Mouse (Mus musculus): ENCODE results near the gene Wipf1. TPM values are rescaled to one million over a fixed set of nuclear protein-coding genes. Genes with fewer than 3 reads are reported as not detected.
A peak's percentile ranks its signal among the peaks of the same experiment; 100 is the strongest.

The Wipf1 gene
- total RNA-seq, 2 experiments from 2014 or later = 7.0 to 11.7 TPM

GRCm38 (mm10) chr2:73472130-73472529, 57.4 kb downstream of the Wipf1 start:
- peak; percentile 53 for TF ChIP-seq CTCF (IDR thresholded peaks at IDR 0.05)
- Histone ChIP-seq H3K4me3 (no peak overlapping the region), H3K27ac (no peak overlapping the region)
- DNase-seq = peak; percentile 19
- intact Hi-C loops (cut with DNase I) = no loop called here

- no peak for DNase-seq
- H3K27ac ChIP-seq = peak overlapping the region; percentile 87
- H3K4me3 ChIP-seq = peak overlapping the region; percentile 40
- no peak for TF ChIP-seq CTCF (IDR thresholded peaks at IDR 0.05)
- intact Hi-C loops (cut with DNase I) = no loop called here
These were observed 59.3 kb downstream of the Wipf1 start for GRCm38 (mm10) chr2:73470146-73470630.

DNA sequence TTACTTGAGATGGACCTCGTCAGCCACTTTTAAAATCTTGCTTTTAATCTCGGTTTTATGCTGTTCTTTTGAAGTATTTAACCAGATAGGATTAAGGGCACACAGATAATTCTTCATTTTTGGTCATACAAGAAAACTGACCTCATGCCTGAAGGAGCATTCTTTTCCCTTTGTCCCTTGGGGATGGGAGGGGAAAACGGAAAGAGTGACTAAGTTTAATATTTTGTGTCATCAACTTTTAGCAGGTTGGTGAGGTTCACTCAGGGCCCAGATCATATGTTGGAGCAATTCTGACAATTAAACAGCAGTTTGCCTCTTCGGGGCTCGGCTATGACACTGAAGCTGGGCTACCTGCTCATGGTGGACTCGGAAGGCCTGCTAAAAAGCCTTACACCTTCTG, 60.0 kb downstream of the Wipf1 start:
- TF ChIP-seq CTCF (IDR thresholded peaks at IDR 0.05) = no peak
- intact Hi-C loops (cut with DNase I) = no loop called here
- DNase-seq = no peak
- Histone ChIP-seq H3K4me3 (peak overlapping the region; percentile 40), H3K27ac (peak overlapping the region; percentile 87)

DNA sequence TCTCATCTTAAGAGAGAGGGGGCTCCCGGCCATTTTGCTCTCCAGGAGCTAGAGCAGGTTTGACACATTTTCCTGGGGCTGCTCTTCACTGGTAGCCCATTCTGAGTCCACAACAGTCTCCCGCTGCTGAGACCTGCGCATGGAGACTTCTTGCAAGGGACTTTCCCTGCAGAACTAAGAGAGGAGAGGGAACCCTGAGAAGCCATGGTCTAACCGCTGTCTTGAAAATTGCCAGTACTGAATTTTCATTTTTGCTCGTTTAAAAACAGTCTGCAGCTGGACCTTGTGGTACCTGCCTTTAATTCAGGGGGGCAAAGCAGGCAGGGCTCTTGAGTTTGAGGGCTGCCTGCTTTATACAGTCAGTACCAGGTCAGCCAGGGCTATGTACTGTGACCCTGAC, 60.5 kb downstream of the Wipf1 start:
- TF ChIP-seq CTCF (IDR thresholded peaks at IDR 0.05) = no peak
- Histone ChIP-seq H3K4me3 (no peak overlapping the region), H3K27ac (peak overlapping the region; percentile 87)
- intact Hi-C loops (cut with DNase I) = no loop called here
- DNase-seq = no peak

GRCm38 (mm10) chr2:73467071-73467851, 62.3 kb downstream of the Wipf1 start:
- Histone ChIP-seq H3K27ac (peak overlapping the region; percentile 35; the same call in 1 of the 2 replicates), H3K4me3 (no peak overlapping the region)
- no peak for DNase-seq
- intact Hi-C loops (cut with DNase I) = no loop called here
- no peak for TF ChIP-seq CTCF (IDR thresholded peaks at IDR 0.05)

DNA sequence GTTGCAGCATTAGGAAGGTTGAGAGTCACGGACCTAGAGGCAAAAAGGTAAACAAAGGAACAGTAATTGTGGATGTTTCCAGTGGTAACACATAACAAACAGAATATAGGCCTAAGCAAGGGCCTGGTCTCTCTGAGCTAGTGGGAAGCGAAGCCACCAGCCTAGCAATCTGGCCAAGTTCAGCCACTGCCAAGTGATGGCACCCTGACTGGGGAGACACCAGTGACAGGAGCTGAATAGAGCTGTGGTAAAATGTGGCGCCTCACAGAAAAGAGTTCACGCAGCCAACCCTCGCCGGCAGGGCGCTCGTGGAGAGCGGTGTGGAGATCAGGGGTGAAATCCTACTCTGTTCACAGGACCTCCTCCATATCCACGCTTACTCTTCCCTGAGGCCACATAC, 63.1 kb downstream of the Wipf1 start:
- intact Hi-C loops (cut with DNase I) = no loop called here
- H3K4me3 ChIP-seq = no peak overlapping the region

DNA sequence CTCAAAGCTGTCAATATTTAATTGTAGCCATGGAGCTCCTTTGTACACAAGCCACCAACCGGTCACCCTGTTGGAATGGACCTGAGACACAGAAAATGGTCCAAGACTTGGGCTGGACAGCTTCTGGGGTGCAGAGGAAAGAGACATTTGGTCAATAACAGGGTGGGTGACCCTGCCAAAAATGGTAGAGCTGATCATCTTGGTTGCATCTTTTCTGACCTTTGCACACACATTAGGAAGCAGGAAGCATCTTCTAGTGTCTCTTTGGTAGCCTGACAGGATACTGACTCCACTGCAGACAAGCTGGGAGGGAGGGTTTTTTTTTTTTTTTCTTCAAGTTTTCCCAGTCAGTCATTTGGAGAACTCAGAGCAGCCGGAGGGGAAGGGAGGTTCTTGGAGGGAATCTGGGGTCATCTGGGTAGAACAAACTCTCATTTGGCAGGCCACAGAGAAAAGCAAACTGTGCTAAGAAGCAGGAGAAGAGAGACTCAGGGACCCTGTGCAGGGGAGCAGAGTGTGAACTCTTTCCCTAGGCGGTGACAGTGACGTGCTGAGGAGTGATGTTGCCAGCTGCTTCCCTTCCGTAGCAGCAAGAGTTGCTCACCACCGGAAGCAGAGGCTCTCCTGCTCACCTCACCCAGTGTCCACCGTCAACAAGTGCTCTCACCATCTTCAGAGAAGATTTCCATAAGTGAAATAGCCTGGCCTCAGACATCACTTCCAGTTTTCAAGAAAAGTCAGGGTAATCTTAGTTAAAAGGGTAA, 65.9 kb downstream of the Wipf1 start:
- Histone ChIP-seq H3K4me3 (no peak overlapping the region), H3K27ac (peak overlapping the region; percentile 81)
- no peak for TF ChIP-seq CTCF (IDR thresholded peaks at IDR 0.05)
- intact Hi-C loops (cut with DNase I) = no loop called here
- peak; percentile 60 for DNase-seq

More for the DNA sequence above, 63.1 kb downstream of the Wipf1 start:
- DNase-seq = no peak
- TF ChIP-seq CTCF (IDR thresholded peaks at IDR 0.05) = no peak
- H3K27ac ChIP-seq = 0 out of 2 replicates have a peak overlapping the region, but pooled peaks have one; percentile 35

DNA sequence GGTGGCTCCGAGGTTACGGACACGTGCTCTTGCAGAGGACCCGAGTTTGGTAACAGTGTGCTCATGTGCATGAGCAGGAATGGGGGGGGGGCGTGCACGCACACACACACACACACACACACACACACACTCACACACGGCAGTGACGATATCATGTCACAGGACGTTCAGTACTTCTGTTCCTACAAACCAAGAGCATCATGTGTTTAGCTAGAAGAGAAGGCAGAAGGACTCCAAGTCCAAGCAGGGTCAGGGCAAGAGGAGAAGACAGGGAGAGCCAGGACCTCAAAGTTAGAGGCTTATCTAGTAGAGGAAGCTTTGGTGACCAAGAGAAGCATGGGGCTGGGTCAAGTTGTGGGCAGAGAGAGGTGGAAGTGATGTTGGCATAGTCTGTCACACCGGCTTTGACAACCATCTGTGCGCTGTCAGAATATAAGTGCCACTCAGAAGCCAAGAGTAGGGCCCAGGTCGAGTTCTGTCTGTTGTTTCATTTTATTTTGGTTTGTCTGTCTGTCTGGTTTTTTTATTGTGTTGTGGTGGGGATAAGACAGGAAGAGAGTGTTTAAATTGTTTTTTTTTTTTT, 66.7 kb downstream of the Wipf1 start:
- TF ChIP-seq CTCF (IDR thresholded peaks at IDR 0.05) = no peak
- H3K27ac ChIP-seq = peak overlapping the region; percentile 81
- intact Hi-C loops (cut with DNase I) = no loop called here
- H3K4me3 ChIP-seq = no peak overlapping the region
- no peak for DNase-seq

- Histone ChIP-seq H3K4me3 (no peak overlapping the region), H3K27ac (peak overlapping the region; percentile 81)
- no peak for DNase-seq
- intact Hi-C loops (cut with DNase I) = no loop called here
- TF ChIP-seq CTCF (IDR thresholded peaks at IDR 0.05) = no peak
These were observed 67.3 kb downstream of the Wipf1 start for GRCm38 (mm10) chr2:73462265-73462664.

DNA sequence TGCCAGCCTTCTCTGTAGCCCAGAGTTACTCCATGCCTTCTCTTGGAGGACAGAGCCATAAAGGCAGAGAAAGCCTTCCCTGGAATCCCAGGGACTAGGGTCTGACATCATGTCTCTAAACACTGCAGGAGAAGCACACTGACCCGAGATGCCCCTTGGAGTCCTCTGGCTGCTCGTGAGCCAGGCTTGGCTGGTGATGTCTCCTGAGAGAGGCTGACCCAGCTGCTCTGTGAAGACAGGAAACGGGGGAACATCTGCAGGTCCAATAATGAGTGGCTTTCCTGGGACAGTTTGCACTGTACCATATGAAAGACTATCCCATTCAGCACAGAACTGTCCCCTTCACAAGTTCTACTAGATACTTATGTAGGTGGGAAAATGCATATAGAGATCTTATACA, 69.4 kb downstream of the Wipf1 start:
- intact Hi-C loops (cut with DNase I) = no loop called here
- DNase-seq = peak; percentile 66
- no peak for TF ChIP-seq CTCF (IDR thresholded peaks at IDR 0.05)
- Histone ChIP-seq H3K27ac (peak overlapping the region; percentile 72), H3K4me3 (no peak overlapping the region)

DNA sequence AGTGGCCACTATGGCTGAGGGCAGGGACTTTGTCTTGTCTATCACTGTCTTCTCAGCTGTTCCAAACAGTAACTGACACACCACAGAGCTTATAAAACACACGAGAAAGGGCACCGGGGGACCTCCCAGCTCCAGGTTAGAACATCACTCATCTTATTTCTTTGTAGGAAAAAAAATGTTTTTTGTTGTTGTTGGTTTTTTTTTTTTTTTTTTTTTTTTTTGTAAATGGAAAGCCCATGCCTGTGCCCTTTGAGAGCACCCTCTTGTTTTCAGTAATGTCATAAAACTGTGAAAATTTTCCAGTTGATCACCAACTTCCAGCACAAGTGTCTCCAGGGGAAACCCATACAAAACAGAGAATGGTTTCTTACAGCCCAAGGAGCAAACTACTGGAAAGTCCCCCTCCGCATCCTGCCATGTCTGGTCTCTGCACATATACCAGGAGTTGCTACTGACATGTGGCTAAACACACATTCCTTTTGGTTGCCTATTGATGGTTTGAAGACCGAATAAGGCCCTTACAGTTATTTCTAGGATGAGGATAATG, 69.9 kb downstream of the Wipf1 start:
- no peak for TF ChIP-seq CTCF (IDR thresholded peaks at IDR 0.05)
- intact Hi-C loops (cut with DNase I) = no loop called here
- no peak overlapping the region for H3K4me3 ChIP-seq
- H3K27ac ChIP-seq = peak overlapping the region; percentile 72
- no peak for DNase-seq

- TF ChIP-seq CTCF (IDR thresholded peaks at IDR 0.05) = no peak
- intact Hi-C loops (cut with DNase I) = no loop called here
- DNase-seq = no peak
- H3K4me3 ChIP-seq = no peak overlapping the region
- peak overlapping the region; percentile 46 for H3K27ac ChIP-seq
These were observed 72.6 kb downstream of the Wipf1 start for GRCm38 (mm10) chr2:73456886-73457285.
